Mouse (Mus musculus) small intestine, adult 2 months (tissue): ENCODE measurements around the gene Pold1.

Source experiments
- CTCF ChIP-seq: fragments of 200-500 bp; IDR thresholded peaks from 2 replicates; pipeline ENCODE4 v1.5.1; 2012; ENCODE audit warnings: low read depth, mild to moderate bottlenecking, control low read depth, inconsistent platforms, low read length, moderate library complexity, mixed read lengths; ENCODE audit not compliant: insufficient replicate concordance, insufficient read length; ENCODE audit errors: extremely low read depth
- POLR2A ChIP-seq: fragments of 200-500 bp; IDR thresholded peaks from 2 replicates; pipeline ENCODE4 v1.6.1; 2012; ENCODE audit warnings: low read depth, mild to moderate bottlenecking, control low read depth, inconsistent platforms, low read length, moderate library complexity

DNA sequence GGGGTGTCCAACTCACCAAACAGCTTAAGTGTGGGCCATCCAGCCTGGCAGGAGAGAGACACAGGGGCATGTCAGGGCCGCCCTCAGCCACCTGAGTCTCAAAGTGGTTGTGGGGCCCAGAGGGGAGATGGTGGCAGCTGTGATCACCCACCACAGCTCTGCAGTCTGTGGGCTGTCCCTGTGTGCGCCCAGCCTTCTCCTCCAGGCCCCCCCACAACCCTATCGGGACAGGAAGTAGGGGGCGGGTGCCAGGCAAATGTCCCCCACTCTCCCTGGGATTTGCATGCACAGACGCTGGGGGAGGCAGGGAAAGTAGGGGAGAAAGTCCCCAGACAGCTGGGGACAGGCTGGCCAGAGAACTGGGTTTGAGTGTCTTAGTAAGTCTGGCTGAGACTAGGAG, 17.4 kb downstream of the Pold1 start:
- no peak for TF ChIP-seq CTCF
- no peak for TF ChIP-seq POLR2A
